Mouse (Mus musculus): Measurements from ENCODE around the gene Ppp1r14a. TPM values are rescaled to one million over a fixed set of nuclear protein-coding genes. Genes with fewer than 3 reads are reported as not detected.

Ppp1r14a gene
- polyA plus RNA-seq (2015; fragmentation: Nextera tagmentation; extraction: Ambion mirVana): 148 and 159 TPM in 2 replicates

- Histone ChIP-seq H3K4me1 (peaks cover 38% of the 10 kb centered on the region), H3K4me3 (peak within 1 kb of the TSS; percentile 56), H3K27me3 (no peaks in the 10 kb centered on the region), H3K9me3 (no peaks in the 10 kb centered on the region), H3K4me2 (peak within 1 kb of the TSS; percentile 86), H3K27ac (peak within 1 kb of the TSS; percentile 95), H3K9ac (peak within 1 kb of the TSS; percentile 64), H3K36me3 (no peaks in the 10 kb centered on the region)
- ATAC-seq (ENCODE audit: borderline replicate concordance, extremely low read depth, low FRiP score, low TSS enrichment): peak; percentile 21
- under 1% methylated on average over 59 of the region's 59 CpGs for WGBS
Measured at GRCm38 (mm10) chr7:29288942-29289638, at the start of gene Ppp1r14a. TSS of gene Ppp1r14a (plus strand) at chr7:29289308.

- Histone ChIP-seq H3K36me3 (peaks cover 22% of the 10 kb centered on the region; the same call in 1 of the 2 replicates), H3K4me1 (peaks cover 33% of the 10 kb centered on the region), H3K4me3 (no peak overlapping the region), H3K9ac (no peak overlapping the region), H3K4me2 (no peak overlapping the region), H3K9me3 (no peaks in the 10 kb centered on the region), H3K27ac (no peak overlapping the region), H3K27me3 (no peaks in the 10 kb centered on the region)
- ATAC-seq (ENCODE audit: borderline replicate concordance, extremely low read depth, low FRiP score, low TSS enrichment): no peak
- WGBS: 74% methylated on average over 7 of the region's 7 CpGs
Measured at GRCm38 (mm10) chr7:29244732-29245416, 44.2 kb upstream of the Ppp1r14a start.

GRCm38 (mm10) chr7:29246015-29246414 lies 43.1 kb upstream of the Ppp1r14a start:
- H3K27ac ChIP-seq: peak overlapping the region; percentile 45
- no peaks in the 10 kb centered on the region for H3K9me3 ChIP-seq
- H3K4me1 ChIP-seq: peaks cover 33% of the 10 kb centered on the region
- ATAC-seq (ENCODE audit: borderline replicate concordance, extremely low read depth, low FRiP score, low TSS enrichment): peak; percentile 55
- H3K36me3 ChIP-seq: peaks cover 22% of the 10 kb centered on the region; the same call in 1 of the 2 replicates
- H3K4me2 ChIP-seq: no peak overlapping the region
- 58% methylated on average over 5 of the region's 5 CpGs for WGBS
- H3K27me3 ChIP-seq: no peaks in the 10 kb centered on the region
- no peak overlapping the region for H3K9ac ChIP-seq
- no peak overlapping the region for H3K4me3 ChIP-seq

- peaks cover 33% of the 10 kb centered on the region for H3K4me1 ChIP-seq
- H3K27me3 ChIP-seq: no peaks in the 10 kb centered on the region
- H3K36me3 ChIP-seq: peaks cover 22% of the 10 kb centered on the region; the same call in 1 of the 2 replicates
- peak overlapping the region; percentile 62 for H3K4me2 ChIP-seq
- WGBS: 70% methylated on average over 21 of the region's 21 CpGs
- ATAC-seq (ENCODE audit: borderline replicate concordance, extremely low read depth, low FRiP score, low TSS enrichment): no peak
- no peaks in the 10 kb centered on the region for H3K9me3 ChIP-seq
- peak overlapping the region; percentile 12; the same call in 1 of the 2 replicates for H3K4me3 ChIP-seq
- peak overlapping the region; percentile 45; the same call in 1 of the 2 replicates for H3K27ac ChIP-seq
- H3K9ac ChIP-seq: no peak overlapping the region
Measured at GRCm38 (mm10) chr7:29246619-29247313, 42.3 kb upstream of the Ppp1r14a start.

GRCm38 (mm10) chr7:29247314-29247700 lies 41.8 kb upstream of the Ppp1r14a start:
- no peaks in the 10 kb centered on the region for H3K27me3 ChIP-seq
- H3K4me3 ChIP-seq: peak overlapping the region; percentile 39
- peaks cover 33% of the 10 kb centered on the region for H3K4me1 ChIP-seq
- whole genome bisulfite sequencing: 24% methylated on average over 16 of the region's 16 CpGs
- no peaks in the 10 kb centered on the region for H3K9me3 ChIP-seq
- peak; percentile 40; the same call in 1 of the 2 replicates for ATAC-seq (ENCODE audit: borderline replicate concordance, extremely low read depth, low FRiP score, low TSS enrichment)
- peak overlapping the region; percentile 37; the same call in 1 of the 2 replicates for H3K9ac ChIP-seq
- peak overlapping the region; percentile 62 for H3K4me2 ChIP-seq
- peaks cover 22% of the 10 kb centered on the region; the same call in 1 of the 2 replicates for H3K36me3 ChIP-seq
- H3K27ac ChIP-seq: peak overlapping the region; percentile 71; the same call in 1 of the 2 replicates

GRCm38 (mm10) chr7:29247706-29248105 lies 41.4 kb upstream of the Ppp1r14a start:
- H3K4me3 ChIP-seq: peak overlapping the region; percentile 39
- peak overlapping the region; percentile 37 for H3K9ac ChIP-seq
- peaks cover 22% of the 10 kb centered on the region; the same call in 1 of the 2 replicates for H3K36me3 ChIP-seq
- 18% methylated on average over 19 of the region's 19 CpGs for WGBS
- H3K4me2 ChIP-seq: peak overlapping the region; percentile 62
- peak overlapping the region; percentile 71 for H3K27ac ChIP-seq
- no peaks in the 10 kb centered on the region for H3K27me3 ChIP-seq
- no peak; the same call in 1 of the 2 replicates for ATAC-seq (ENCODE audit: borderline replicate concordance, extremely low read depth, low FRiP score, low TSS enrichment)
- H3K4me1 ChIP-seq: peaks cover 33% of the 10 kb centered on the region
- no peaks in the 10 kb centered on the region for H3K9me3 ChIP-seq

GRCm38 (mm10) chr7:29248261-29248841 lies 40.8 kb upstream of the Ppp1r14a start, which contains the start of gene 2200002D01Rik:
TSS of gene 2200002D01Rik (minus strand) at chr7:29248466.
- no peaks in the 10 kb centered on the region for H3K27me3 ChIP-seq
- WGBS: 25% methylated on average over 20 of the region's 20 CpGs
- H3K4me3 ChIP-seq: peak within 1 kb of the TSS; percentile 39
- peaks cover 33% of the 10 kb centered on the region for H3K4me1 ChIP-seq
- H3K4me2 ChIP-seq: peak within 1 kb of the TSS; percentile 62
- ATAC-seq (ENCODE audit: borderline replicate concordance, extremely low read depth, low FRiP score, low TSS enrichment): peak; percentile 16; the same call in 1 of the 2 replicates
- peak within 1 kb of the TSS; percentile 37 for H3K9ac ChIP-seq
- peaks cover 22% of the 10 kb centered on the region; the same call in 1 of the 2 replicates for H3K36me3 ChIP-seq
- H3K9me3 ChIP-seq: no peaks in the 10 kb centered on the region
- peak within 1 kb of the TSS; percentile 71 for H3K27ac ChIP-seq

GRCm38 (mm10) chr7:29251166-29251565 lies 37.9 kb upstream of the Ppp1r14a start:
- no peak overlapping the region for H3K4me3 ChIP-seq

GRCm38 (mm10) chr7:29253842-29254241 lies 35.3 kb upstream of the Ppp1r14a start:
- H3K4me1 ChIP-seq: peaks cover 27% of the 10 kb centered on the region
- H3K4me2 ChIP-seq: no peak overlapping the region
- no peaks in the 10 kb centered on the region for H3K9me3 ChIP-seq
- H3K36me3 ChIP-seq: 0 out of 2 replicates have a peak, but pooled peaks cover 7% of the 10 kb centered on the region
- no peak overlapping the region for H3K4me3 ChIP-seq
- H3K27me3 ChIP-seq: no peaks in the 10 kb centered on the region
- no peak overlapping the region for H3K27ac ChIP-seq
- ATAC-seq (ENCODE audit: borderline replicate concordance, extremely low read depth, low FRiP score, low TSS enrichment): no peak
- no peak overlapping the region for H3K9ac ChIP-seq
- WGBS: 45% methylated on average over 5 of the region's 5 CpGs

More at GRCm38 (mm10) chr7:29251166-29251565, 37.9 kb upstream of the Ppp1r14a start:
- 62% methylated on average over 3 of the region's 3 CpGs for WGBS
- H3K9ac ChIP-seq: no peak overlapping the region
- H3K27ac ChIP-seq: no peak overlapping the region
- 0 out of 2 replicates have a peak, but pooled peaks cover 8% of the 10 kb centered on the region for H3K36me3 ChIP-seq
- H3K9me3 ChIP-seq: no peaks in the 10 kb centered on the region
- ATAC-seq (ENCODE audit: borderline replicate concordance, extremely low read depth, low FRiP score, low TSS enrichment): no peak
- no peaks in the 10 kb centered on the region for H3K27me3 ChIP-seq
- peaks cover 29% of the 10 kb centered on the region for H3K4me1 ChIP-seq
- H3K4me2 ChIP-seq: no peak overlapping the region

GRCm38 (mm10) chr7:29255875-29256274 lies 33.2 kb upstream of the Ppp1r14a start:
- no peak overlapping the region for H3K4me3 ChIP-seq
- no peak for ATAC-seq (ENCODE audit: borderline replicate concordance, extremely low read depth, low FRiP score, low TSS enrichment)
- no peak overlapping the region for H3K4me2 ChIP-seq
- no peak overlapping the region for H3K27ac ChIP-seq
- H3K36me3 ChIP-seq: 0 out of 2 replicates have a peak, but pooled peaks cover 7% of the 10 kb centered on the region
- no peaks in the 10 kb centered on the region for H3K27me3 ChIP-seq
- peaks cover 26% of the 10 kb centered on the region for H3K4me1 ChIP-seq
- H3K9me3 ChIP-seq: no peaks in the 10 kb centered on the region
- no peak overlapping the region for H3K9ac ChIP-seq
- WGBS: 74% methylated on average over 4 of the region's 4 CpGs

- Histone ChIP-seq H3K4me3 (no peak overlapping the region), H3K4me1 (peaks cover 26% of the 10 kb centered on the region), H3K9ac (no peak overlapping the region; the same call in 1 of the 2 replicates), H3K27me3 (no peaks in the 10 kb centered on the region), H3K9me3 (no peaks in the 10 kb centered on the region), H3K36me3 (0 out of 2 replicates have a peak, but pooled peaks cover 7% of the 10 kb centered on the region), H3K4me2 (no peak overlapping the region), H3K27ac (peak overlapping the region; percentile 58)
- 90% methylated on average over 1 of the region's 1 CpGs for WGBS
- ATAC-seq (ENCODE audit: borderline replicate concordance, extremely low read depth, low FRiP score, low TSS enrichment): no peak
Measured at GRCm38 (mm10) chr7:29257368-29257767, 31.7 kb upstream of the Ppp1r14a start.

All from lung, embryonic 15.5 days (tissue).